Mouse (Mus musculus): ENCODE measurements at regions not wholly inside any gene's neighbourhood (a gene's known extent, or its start where the extent isn't known, plus 50 kb on each side); places are given as distances from the start of the nearest gene placed in this dataset.

GRCm38 (mm10) chrX:105391029-105391428, 108.5 kb upstream of the Cypt2 start:
- TF ChIP-seq CTCF (IDR thresholded peaks at IDR 0.05; ENCODE audit: low read depth): no peak
- no peak for TF ChIP-seq EP300 (IDR thresholded peaks at IDR 0.05; ENCODE audit: low read depth)
